Mouse (Mus musculus) thymus, adult 2 months (tissue): ENCODE measurements around the gene Lgmn. TPM values are rescaled to one million over a fixed set of nuclear protein-coding genes. Genes with fewer than 3 reads are reported as not detected.

Source experiments
- DNase-seq: peaks from one replicate; pipeline ENCODE4 v3.0.0; 2021
- H3K27ac ChIP-seq: fragments of 200-500 bp; 2 replicates; pipeline ENCODE4 v1.5.1; 2012; ENCODE audit warnings: low read length, control low read depth; ENCODE audit not compliant: control insufficient read depth, insufficient read depth
- H3K27me3 ChIP-seq: fragments of 200-500 bp; 2 replicates; pipeline ENCODE4 v1.6.1; 2012; ENCODE audit warnings: mild to moderate bottlenecking, low read length, moderate library complexity, mixed read lengths; ENCODE audit not compliant: control insufficient read depth, insufficient read depth
- H3K36me3 ChIP-seq: fragments of 200-500 bp; 2 replicates; pipeline ENCODE4 v1.6.1; 2012; ENCODE audit warnings: mild to moderate bottlenecking, low read length, moderate library complexity; ENCODE audit not compliant: control insufficient read depth, insufficient read depth
- H3K4me1 ChIP-seq: fragments of 200-500 bp; replicated peaks from 2 replicates; pipeline ENCODE4 v1.6.1; 2012; ENCODE audit warnings: low read length; ENCODE audit not compliant: control insufficient read depth, insufficient read depth
- H3K4me3 ChIP-seq: fragments of 200-500 bp; 2 replicates; pipeline ENCODE4 v1.5.1; 2012; ENCODE audit warnings: mild to moderate bottlenecking, low read length, control low read depth, moderate library complexity; ENCODE audit not compliant: control insufficient read depth, insufficient read depth
- CTCF ChIP-seq: fragments of 200-500 bp; IDR thresholded peaks from 2 replicates; pipeline ENCODE4 v1.5.1; 2012; ENCODE audit warnings: mild to moderate bottlenecking, control low read depth, low read length, moderate library complexity, borderline replicate concordance; ENCODE audit not compliant: control insufficient read depth, poor library complexity, insufficient read depth; ENCODE audit errors: extremely low read depth
- POLR2A ChIP-seq: fragments of 200-500 bp; IDR thresholded peaks from 2 replicates; pipeline ENCODE4 v1.6.1; 2012; ENCODE audit warnings: mild to moderate bottlenecking, low read length, control low read depth, moderate library complexity; ENCODE audit not compliant: control insufficient read depth, poor library complexity, insufficient read depth; ENCODE audit errors: extremely low read depth
- WGBS: fragments of 180-500 bp; shearing (Covaris S2); methylation state at CpG from one replicate; pipeline ENCODE4 v1.1.7; 2018; 5-methylcytosine and 5-hydroxymethylcytosine counted together
- polyA plus RNA-seq: library from polyadenylated mRNA; depleted of rRNA; stranded (reverse); fragments of >200 nt; gene quantifications from 2 replicates; pipeline ENCODE4 v1.2.3, GENCODE M21; 2012

Gene Lgmn
- polyA plus RNA-seq, 1 experiment: 88.9 TPM

GRCm38 (mm10) chr12:102368066-102368465 lies 71.5 kb downstream of the Lgmn start:
- peaks cover 64% of the 10 kb centered on the region for H3K4me1 ChIP-seq
- H3K4me3 ChIP-seq: peak overlapping the region; percentile 43
- peak; percentile 68 for DNase-seq
- H3K27ac ChIP-seq: peak overlapping the region; percentile 84
- WGBS: 15% methylated on average over 7 of the region's 7 CpGs
- TF ChIP-seq POLR2A (no peak), CTCF (no peak)
- H3K36me3 ChIP-seq: no peaks in the 10 kb centered on the region
- no peaks in the 10 kb centered on the region for H3K27me3 ChIP-seq

- 70% methylated on average over 3 of the region's 3 CpGs for WGBS
- H3K4me1 ChIP-seq: peaks cover 59% of the 10 kb centered on the region
- no peaks in the 10 kb centered on the region; the same call in 1 of the 2 replicates for H3K36me3 ChIP-seq
- no peak overlapping the region for H3K4me3 ChIP-seq
- H3K27me3 ChIP-seq: no peaks in the 10 kb centered on the region
- peak overlapping the region; percentile 52 for H3K27ac ChIP-seq
- no peak for TF ChIP-seq POLR2A
- no peak for TF ChIP-seq CTCF
- DNase-seq: no peak
Observed at GRCm38 (mm10) chr12:102367075-102367474, 72.5 kb downstream of the Lgmn start.

- WGBS: 71% methylated on average over 9 of the region's 9 CpGs
- H3K4me1 ChIP-seq: peaks cover 54% of the 10 kb centered on the region
- no peaks in the 10 kb centered on the region; the same call in 1 of the 2 replicates for H3K36me3 ChIP-seq
- no peak for TF ChIP-seq CTCF
- no peak for TF ChIP-seq POLR2A
- DNase-seq: no peak
- no peak overlapping the region for H3K27ac ChIP-seq
- no peak overlapping the region for H3K4me3 ChIP-seq
- no peaks in the 10 kb centered on the region for H3K27me3 ChIP-seq
Observed at GRCm38 (mm10) chr12:102366126-102366816, 73.3 kb downstream of the Lgmn start.

- Histone ChIP-seq H3K4me3 (no peak overlapping the region), H3K36me3 (peaks cover 4% of the 10 kb centered on the region; the same call in 1 of the 2 replicates), H3K27ac (no peak overlapping the region), H3K4me1 (peaks cover 46% of the 10 kb centered on the region), H3K27me3 (no peaks in the 10 kb centered on the region)
- 54% methylated on average over 7 of the region's 7 CpGs for WGBS
- no peak for TF ChIP-seq POLR2A
- no peak for TF ChIP-seq CTCF
- no peak for DNase-seq
Observed at GRCm38 (mm10) chr12:102365016-102365415, 74.6 kb downstream of the Lgmn start.

DNA sequence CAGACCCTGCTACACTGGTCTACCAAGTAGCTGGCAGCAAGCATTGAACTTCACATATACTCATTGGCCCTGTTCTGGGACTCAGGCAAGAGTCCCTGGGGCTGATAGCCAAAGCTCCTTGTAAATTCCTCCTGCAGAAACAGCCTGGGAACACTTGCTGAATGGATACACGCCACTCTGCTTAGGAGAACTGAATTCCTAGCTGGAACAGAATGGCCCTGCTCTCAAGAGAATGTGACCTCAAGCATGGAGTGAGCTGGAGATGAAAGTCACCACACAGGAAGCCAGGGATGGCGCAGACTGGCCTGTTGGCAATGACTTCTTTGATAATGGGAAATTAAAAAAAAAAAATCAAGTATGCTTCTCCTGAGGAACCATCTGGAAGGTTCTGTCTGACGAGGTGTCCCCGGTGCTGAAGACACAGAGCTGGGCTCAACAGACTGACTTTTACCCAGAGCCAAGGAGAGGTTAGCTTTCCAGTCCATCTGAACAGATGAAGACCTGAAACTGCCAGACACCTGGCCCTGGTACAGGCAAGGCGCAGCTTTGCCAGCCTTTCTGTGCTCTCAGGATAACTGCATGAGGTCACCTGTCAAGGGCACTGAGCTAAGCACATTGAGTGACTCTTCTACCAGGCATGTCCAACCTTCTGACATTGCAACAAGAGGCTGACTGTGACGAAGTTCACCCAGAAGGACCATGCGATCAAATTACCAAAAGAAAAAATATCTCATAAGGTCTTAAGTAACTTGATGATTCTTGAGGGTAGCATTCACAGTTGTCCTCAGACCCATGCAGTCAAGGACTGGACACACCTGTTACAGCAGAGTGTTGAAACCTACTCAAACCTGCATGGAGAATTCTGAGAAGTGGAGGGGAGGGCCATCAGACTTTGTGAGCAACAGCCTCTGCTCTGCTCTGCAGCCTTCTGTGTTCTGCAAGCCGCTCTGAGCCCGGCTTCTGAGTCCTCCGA lies 78.1 kb downstream of the Lgmn start:
- no peak for DNase-seq
- no peak overlapping the region for H3K4me3 ChIP-seq
- peaks cover 12% of the 10 kb centered on the region for H3K4me1 ChIP-seq
- TF ChIP-seq CTCF (no peak), POLR2A (no peak)
- no peaks in the 10 kb centered on the region for H3K27me3 ChIP-seq
- no peak overlapping the region for H3K27ac ChIP-seq
- 72% methylated on average over 10 of the region's 10 CpGs for WGBS
- H3K36me3 ChIP-seq: peaks cover 8% of the 10 kb centered on the region; the same call in 1 of the 2 replicates

- Histone ChIP-seq H3K27me3 (no peaks in the 10 kb centered on the region), H3K27ac (no peak overlapping the region), H3K4me1 (peaks cover 2% of the 10 kb centered on the region), H3K4me3 (no peak overlapping the region), H3K36me3 (peaks cover 8% of the 10 kb centered on the region; the same call in 1 of the 2 replicates)
- TF ChIP-seq POLR2A: no peak
- no peak for TF ChIP-seq CTCF
- DNase-seq: no peak
- WGBS: 87% methylated on average over 4 of the region's 4 CpGs
Observed at GRCm38 (mm10) chr12:102359390-102359789, 80.2 kb downstream of the Lgmn start.
